Mouse (Mus musculus): ENCODE results near the gene B3gnt4. TPM values are rescaled to one million over a fixed set of nuclear protein-coding genes. Genes with fewer than 3 reads are reported as not detected.

The B3gnt4 gene
- polyA plus RNA-seq (2015; fragmentation: Nextera tagmentation; extraction: Ambion mirVana): 0.38 and 0.40 TPM in 2 replicates

DNA sequence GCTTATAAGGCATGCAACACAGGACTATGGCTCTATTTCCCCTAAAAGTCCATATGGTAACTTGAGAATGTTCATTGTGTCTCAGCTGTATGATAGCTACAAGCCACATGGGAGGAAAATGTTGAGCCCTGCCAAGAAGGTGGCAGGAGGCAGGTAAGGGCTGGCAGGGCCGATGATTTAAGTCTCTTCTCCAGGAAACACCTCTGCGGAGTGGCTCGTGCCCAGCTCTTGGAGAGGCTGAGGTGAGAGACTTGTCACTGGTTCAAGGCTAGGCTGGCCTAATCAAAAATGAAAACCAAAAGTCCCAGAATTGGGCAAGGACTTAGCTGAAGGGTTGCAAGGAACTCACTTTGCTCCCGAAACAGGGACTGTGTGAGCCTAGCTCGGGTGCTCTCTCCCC, at the start of gene B3gnt4:
Gene B3gnt4, plus strand, starts transcription at position 301 of the 400 bp plus-strand sequence.
- no peak within 1 kb of the TSS for H3K9ac ChIP-seq
- H3K4me1 ChIP-seq (replicated peaks): peaks cover 8% of the 10 kb centered on the region
- no peaks in the 10 kb centered on the region for H3K9me3 ChIP-seq
- WGBS: 87% methylated on average over 5 of the region's 5 CpGs
- ATAC-seq: no peak
- no peak within 1 kb of the TSS for H3K27ac ChIP-seq
- H3K27me3 ChIP-seq (replicated peaks): peaks cover 10% of the 10 kb centered on the region; the same call in 1 of the 2 replicates
- no peak within 1 kb of the TSS for H3K4me2 ChIP-seq (replicated peaks)
- H3K36me3 ChIP-seq: 0 out of 2 replicates have a peak, but pooled peaks cover 4% of the 10 kb centered on the region
- no peak within 1 kb of the TSS for H3K4me3 ChIP-seq (replicated peaks)

DNA sequence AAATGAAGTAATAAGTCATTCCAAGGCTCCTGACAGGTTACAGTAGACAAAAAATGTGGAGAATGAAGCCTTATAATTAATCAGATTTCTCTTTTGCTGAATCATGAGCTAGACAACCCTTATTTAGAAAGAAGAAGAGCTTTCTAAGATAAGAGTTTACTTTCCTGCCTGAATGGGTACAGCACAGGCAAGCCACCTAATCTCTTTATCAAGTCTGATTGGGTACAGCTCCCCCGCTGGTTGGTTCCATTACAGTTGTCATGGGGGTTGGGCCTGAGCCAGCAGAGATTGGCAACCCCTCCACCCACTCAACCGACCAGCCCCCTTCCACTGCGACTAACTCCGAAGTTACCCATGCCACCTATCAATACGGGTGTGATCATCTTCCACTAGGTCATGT, 48.8 kb upstream of the B3gnt4 start:
- ATAC-seq: no peak
- Histone ChIP-seq H3K9me3 (no peaks in the 10 kb centered on the region), H3K36me3 (no peaks in the 10 kb centered on the region), H3K27me3 (replicated peaks) (no peaks in the 10 kb centered on the region), H3K4me2 (replicated peaks) (no peak overlapping the region), H3K9ac (no peak overlapping the region), H3K27ac (no peak overlapping the region), H3K4me3 (replicated peaks) (no peak overlapping the region), H3K4me1 (replicated peaks) (no peaks in the 10 kb centered on the region)
- WGBS: 53% methylated on average over 5 of the region's 5 CpGs

DNA sequence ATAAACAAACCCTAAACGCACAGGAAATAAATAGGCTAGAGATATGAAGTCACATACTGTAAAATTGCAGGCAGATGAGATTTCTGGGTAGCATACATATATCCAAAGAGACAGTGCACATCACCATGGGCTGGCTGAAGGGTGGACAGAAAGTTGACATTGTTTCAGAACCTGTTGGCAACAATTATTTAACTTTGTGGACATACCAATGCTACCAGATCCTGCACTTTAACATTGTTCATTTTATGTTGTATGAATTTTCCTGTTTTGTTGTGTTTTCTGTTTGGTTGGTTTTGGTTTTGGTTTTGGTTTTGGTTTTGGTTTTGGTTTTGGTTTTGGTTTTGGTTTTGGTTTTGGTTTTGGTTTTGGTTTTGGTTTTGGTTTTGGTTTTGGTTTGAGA, 45.6 kb upstream of the B3gnt4 start:
- no peak overlapping the region for H3K9ac ChIP-seq
- no peaks in the 10 kb centered on the region for H3K27me3 ChIP-seq (replicated peaks)
- H3K9me3 ChIP-seq: no peaks in the 10 kb centered on the region
- WGBS: 79% methylated on average over 1 of the region's 1 CpGs
- no peak overlapping the region for H3K27ac ChIP-seq
- H3K36me3 ChIP-seq: no peaks in the 10 kb centered on the region
- H3K4me3 ChIP-seq (replicated peaks): no peak overlapping the region
- H3K4me1 ChIP-seq (replicated peaks): no peaks in the 10 kb centered on the region
- H3K4me2 ChIP-seq (replicated peaks): no peak overlapping the region
- ATAC-seq: no peak

DNA sequence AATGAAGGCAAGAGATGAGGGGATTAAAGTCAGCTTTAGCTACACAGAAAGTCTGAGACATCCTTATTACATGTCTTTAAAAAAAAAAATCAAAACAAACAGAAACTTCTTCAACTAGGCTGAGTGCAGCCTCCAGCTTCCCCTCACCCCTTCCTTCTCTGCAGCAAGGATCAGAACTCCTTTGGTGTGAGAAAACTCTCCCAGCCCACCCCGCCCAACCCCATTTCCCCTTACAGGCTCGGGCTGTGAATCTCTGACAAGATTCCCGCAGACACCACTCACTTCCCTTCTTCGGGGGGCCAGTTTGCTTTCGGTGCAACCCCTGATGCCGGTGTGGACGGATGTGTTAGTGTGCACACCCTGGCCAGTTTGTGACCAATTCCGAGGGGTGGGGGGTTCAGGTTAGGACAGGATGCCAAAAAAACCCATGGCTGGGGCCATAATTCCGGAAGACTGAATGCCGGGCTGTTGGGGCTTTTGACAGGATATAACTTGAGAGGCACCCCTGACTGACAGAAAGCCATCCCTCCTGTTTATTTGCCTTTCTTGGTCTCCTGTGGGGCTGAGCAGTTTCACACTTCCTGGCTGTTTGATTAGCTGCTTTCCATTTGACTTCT, 39.4 kb upstream of the B3gnt4 start:
- Histone ChIP-seq H3K27ac (no peak overlapping the region), H3K9ac (no peak overlapping the region), H3K36me3 (no peaks in the 10 kb centered on the region), H3K4me1 (replicated peaks) (no peaks in the 10 kb centered on the region), H3K27me3 (replicated peaks) (no peaks in the 10 kb centered on the region), H3K4me3 (replicated peaks) (0 out of 2 replicates have a peak overlapping the region, but pooled peaks have one; percentile 1), H3K9me3 (no peaks in the 10 kb centered on the region), H3K4me2 (replicated peaks) (peak overlapping the region; percentile 39)
- 7% methylated on average over 10 of the region's 10 CpGs for WGBS
- ATAC-seq: no peak

DNA sequence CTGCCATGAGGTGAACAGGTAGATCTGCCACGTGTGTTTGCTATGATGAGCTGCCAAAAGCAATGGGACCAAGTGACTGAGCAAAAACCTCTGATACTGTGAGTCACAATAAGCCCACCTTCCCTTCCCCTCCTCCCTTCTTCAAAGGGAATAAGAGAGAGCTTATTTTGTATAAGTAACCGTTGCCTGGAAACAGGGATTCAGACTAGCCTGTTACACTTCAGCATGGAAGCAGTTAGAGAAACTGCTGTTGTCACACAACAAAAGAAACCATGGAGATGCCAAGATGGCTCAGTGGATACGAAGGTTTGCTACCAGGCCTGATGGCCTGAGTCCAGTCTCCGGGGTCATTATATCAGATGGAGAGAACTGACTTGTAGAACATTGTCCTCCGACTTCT, 36.4 kb upstream of the B3gnt4 start:
- Histone ChIP-seq H3K4me3 (replicated peaks) (no peak overlapping the region), H3K36me3 (no peaks in the 10 kb centered on the region), H3K4me2 (replicated peaks) (no peak overlapping the region), H3K27me3 (replicated peaks) (no peaks in the 10 kb centered on the region), H3K9ac (no peak overlapping the region), H3K4me1 (replicated peaks) (no peaks in the 10 kb centered on the region), H3K27ac (no peak overlapping the region), H3K9me3 (no peaks in the 10 kb centered on the region)
- ATAC-seq: no peak
- 84% methylated on average over 5 of the region's 5 CpGs for WGBS

DNA sequence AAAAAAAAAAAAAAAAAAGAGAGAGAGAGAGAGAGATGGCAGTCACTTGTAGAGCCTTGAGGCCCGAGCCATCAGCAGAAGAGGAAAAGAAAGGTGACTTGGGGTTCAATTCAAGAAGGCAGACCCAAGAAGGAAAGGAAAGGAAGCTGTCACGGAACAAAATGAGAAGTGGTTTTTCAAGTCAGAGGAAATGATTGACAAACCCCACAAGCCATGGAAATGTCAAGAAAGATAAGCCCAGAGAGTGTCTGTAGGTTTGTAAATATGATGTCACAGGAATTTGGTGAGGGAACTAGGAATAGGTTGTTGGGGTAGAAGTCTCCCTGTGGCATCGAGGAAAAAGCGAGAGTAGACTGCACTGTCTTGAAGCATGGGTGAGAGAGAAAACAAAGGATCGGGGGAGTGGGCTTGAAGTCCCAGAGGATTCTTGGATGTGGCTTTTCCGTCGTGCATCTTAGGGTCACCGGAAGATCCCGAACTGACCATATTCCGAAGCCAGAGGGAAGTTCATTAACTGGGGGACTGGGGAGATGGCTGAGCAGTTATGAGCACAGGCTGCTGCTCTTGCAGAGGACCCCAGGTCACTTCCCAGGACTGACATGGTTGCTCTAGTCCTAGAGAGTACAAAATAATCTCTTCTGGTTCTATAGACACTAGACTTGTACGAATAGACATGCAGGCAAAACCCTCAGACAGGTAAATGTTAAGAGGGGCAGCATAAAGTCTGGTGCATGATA, 22.4 kb upstream of the B3gnt4 start:
- Histone ChIP-seq H3K9me3 (no peaks in the 10 kb centered on the region), H3K36me3 (no peaks in the 10 kb centered on the region), H3K4me2 (replicated peaks) (no peak overlapping the region), H3K27me3 (replicated peaks) (no peaks in the 10 kb centered on the region), H3K4me3 (replicated peaks) (no peak overlapping the region), H3K27ac (no peak overlapping the region), H3K9ac (no peak overlapping the region), H3K4me1 (replicated peaks) (0 out of 2 replicates have a peak, but pooled peaks cover 7% of the 10 kb centered on the region)
- ATAC-seq: no peak
- 80% methylated on average over 11 of the region's 11 CpGs for WGBS

DNA sequence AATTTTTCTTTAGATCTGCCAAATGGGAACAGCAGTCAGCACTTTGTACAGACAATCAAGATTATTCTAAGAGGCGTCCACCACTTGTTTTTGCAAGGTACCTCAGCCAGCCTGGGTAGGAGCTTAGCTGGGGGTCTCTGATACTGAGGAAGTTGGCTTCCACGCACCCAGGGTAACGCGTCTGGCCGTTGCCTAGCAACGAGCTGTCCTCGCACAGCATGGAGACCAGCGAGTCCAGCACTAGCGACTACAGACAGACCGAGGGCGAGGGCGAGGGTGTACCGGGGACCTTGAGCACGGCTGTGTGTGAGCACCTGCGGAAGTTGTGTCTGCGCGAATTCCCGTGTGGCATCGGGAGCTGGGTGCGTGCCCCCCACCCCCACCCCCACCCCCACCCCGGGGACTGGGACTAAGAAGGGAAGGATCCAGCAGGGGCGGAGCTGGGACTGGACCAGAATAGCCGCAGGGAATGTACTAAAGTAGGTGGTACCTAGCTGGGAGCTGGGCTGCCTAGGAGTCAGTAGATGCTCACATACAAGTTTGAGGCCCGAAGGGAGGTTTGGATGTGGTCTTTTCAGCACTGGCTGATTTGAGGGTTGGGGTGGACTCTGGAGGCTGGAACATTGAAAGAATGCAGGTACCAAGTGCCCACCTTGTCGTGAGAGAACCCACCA, 21.0 kb upstream of the B3gnt4 start, which contains the start of the genes Lrrc43 and Il31:
Gene Lrrc43, plus strand, starts transcription at position 194 of the 674 bp plus-strand sequence.
Gene Il31, minus strand, starts transcription at position 378 of the 674 bp plus-strand sequence.
- Histone ChIP-seq H3K36me3 (no peaks in the 10 kb centered on the region), H3K9me3 (no peaks in the 10 kb centered on the region), H3K9ac (no peak within 1 kb of the TSS), H3K27me3 (replicated peaks) (no peaks in the 10 kb centered on the region), H3K4me3 (replicated peaks) (no peak within 1 kb of the TSS), H3K27ac (no peak within 1 kb of the TSS), H3K4me1 (replicated peaks) (0 out of 2 replicates have a peak, but pooled peaks cover 7% of the 10 kb centered on the region), H3K4me2 (replicated peaks) (peak within 1 kb of the TSS; percentile 54)
- WGBS: 10% methylated on average over 25 of the region's 25 CpGs
- 0 out of 2 replicates have a peak, but pooled peaks have one; percentile 56 for ATAC-seq

DNA sequence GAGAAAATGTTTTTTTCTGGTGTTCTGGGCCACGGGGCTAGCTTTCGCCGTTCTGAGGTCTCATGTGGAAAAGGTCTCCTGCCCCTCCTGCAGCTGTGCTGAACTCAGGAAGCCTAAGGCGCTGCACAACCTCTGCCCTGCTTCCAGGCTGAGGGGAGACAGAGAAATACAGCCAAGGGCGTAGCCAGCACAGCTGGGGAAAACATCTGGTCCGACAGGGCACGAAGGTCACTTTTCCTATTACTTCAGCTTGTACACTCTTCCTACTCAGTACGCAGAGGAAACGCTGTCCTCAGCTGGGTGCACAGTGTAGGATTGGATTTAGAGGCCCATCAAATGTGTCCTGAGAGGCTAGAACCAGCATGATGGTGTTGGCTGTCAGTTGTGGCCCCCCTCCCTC, 20.3 kb upstream of the B3gnt4 start:
- no peaks in the 10 kb centered on the region for H3K36me3 ChIP-seq
- H3K4me1 ChIP-seq (replicated peaks): 0 out of 2 replicates have a peak, but pooled peaks cover 7% of the 10 kb centered on the region
- no peaks in the 10 kb centered on the region for H3K9me3 ChIP-seq
- no peaks in the 10 kb centered on the region for H3K27me3 ChIP-seq (replicated peaks)
- no peak overlapping the region for H3K4me2 ChIP-seq (replicated peaks)
- 47% methylated on average over 9 of the region's 9 CpGs for WGBS
- no peak overlapping the region for H3K27ac ChIP-seq
- no peak overlapping the region for H3K9ac ChIP-seq
- ATAC-seq: no peak
- no peak overlapping the region for H3K4me3 ChIP-seq (replicated peaks)

DNA sequence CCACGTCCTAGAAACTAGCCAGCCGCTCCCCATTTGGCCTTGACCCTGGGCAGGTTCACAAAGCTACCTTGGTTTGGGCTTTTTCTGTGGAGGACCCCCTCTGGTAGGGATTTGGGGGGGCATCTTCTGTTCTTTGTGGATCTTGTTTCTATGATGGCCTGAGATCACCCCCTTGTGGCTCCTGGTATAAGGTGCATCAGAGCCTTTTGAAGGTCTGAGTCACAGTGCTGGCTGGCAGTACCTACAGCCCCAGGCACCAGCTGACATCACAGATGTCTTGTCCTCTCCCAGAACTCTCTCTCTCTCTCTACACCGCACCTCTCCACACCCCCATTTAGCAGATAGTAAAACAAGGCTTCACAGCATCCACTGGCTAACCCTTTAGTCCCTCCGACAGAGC, 10.5 kb upstream of the B3gnt4 start:
- Histone ChIP-seq H3K4me3 (replicated peaks) (no peak overlapping the region), H3K9me3 (no peaks in the 10 kb centered on the region), H3K4me1 (replicated peaks) (peaks cover 9% of the 10 kb centered on the region; the same call in 1 of the 2 replicates), H3K27ac (no peak overlapping the region), H3K27me3 (replicated peaks) (no peaks in the 10 kb centered on the region), H3K4me2 (replicated peaks) (no peak overlapping the region), H3K36me3 (no peaks in the 10 kb centered on the region), H3K9ac (no peak overlapping the region)
- 43% methylated on average over 4 of the region's 4 CpGs for WGBS
- no peak for ATAC-seq

DNA sequence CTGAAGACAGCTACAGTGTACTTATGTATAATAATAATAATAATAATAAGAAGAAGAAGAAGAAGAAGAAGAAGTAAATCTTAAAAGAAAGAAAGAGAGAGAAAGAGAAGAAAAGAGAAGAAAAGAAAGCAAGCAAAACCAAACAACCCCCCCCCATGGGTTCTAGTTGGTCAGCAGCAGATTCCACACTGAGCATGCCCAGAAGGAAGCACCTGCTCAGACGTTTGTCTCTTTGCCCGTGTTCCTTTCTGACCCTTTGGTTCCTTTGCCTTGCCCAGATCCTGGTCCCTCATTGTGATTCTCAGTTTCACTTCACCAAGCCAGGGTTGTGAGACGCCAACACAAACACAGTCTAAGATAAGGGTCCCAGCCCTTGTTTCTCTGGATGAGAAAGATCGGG, 8.3 kb upstream of the B3gnt4 start:
- Histone ChIP-seq H3K27ac (no peak overlapping the region), H3K9me3 (no peaks in the 10 kb centered on the region)

DNA sequence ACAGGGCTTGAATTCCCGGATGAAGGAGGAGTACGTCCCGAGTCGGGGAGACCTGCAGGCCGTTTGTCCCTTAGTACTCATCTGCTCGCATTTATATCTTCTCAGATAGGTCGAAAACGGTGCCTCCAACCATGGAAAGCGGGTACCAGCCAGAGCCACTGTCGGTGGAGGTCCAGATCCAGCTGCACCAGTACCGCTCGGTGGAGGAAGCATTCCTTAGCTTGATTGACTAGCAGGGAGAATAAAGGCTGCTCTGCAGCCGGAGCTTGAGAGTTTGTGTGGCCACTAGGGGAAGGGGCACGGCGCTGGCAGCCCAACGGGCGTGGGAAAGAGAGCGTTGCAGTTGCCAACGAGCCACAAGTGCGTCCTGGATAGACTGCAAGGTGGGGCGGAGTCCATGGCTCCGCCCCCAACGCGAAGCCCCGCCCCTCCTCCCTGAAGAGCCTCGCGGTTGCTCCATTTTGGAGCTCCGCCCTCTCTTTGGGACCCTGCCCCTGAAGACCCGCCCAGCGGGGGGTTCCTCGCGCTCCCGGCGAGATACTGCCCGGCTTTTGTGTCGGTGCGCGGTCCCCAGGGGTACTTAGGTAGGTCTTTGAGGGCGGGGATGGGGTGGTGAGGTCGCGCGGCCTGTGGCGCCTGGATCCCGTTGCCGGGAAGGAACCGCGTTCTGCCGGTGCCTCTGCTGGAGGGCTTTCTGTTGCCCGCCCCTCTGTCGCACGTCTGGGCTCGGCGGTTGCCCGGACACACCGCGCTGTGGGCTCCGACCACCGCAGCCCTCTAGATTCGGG, 2.1 kb upstream of the B3gnt4 start:
- WGBS: 1% methylated on average over 58 of the region's 59 CpGs
- peak; percentile 96 for ATAC-seq
- no peaks in the 10 kb centered on the region for H3K9me3 ChIP-seq
- H3K36me3 ChIP-seq: no peaks in the 10 kb centered on the region
- peak overlapping the region; percentile 93 for H3K4me2 ChIP-seq (replicated peaks)
- no peak overlapping the region for H3K27ac ChIP-seq
- H3K4me1 ChIP-seq (replicated peaks): peaks cover 8% of the 10 kb centered on the region
- peak overlapping the region; percentile 41 for H3K9ac ChIP-seq
- H3K27me3 ChIP-seq (replicated peaks): peaks cover 13% of the 10 kb centered on the region; the same call in 1 of the 2 replicates
- peak overlapping the region; percentile 62 for H3K4me3 ChIP-seq (replicated peaks)

More for the DNA sequence above, 8.3 kb upstream of the B3gnt4 start:
- WGBS: 72% methylated on average over 4 of the region's 4 CpGs
- Histone ChIP-seq H3K4me1 (replicated peaks) (peaks cover 9% of the 10 kb centered on the region; the same call in 1 of the 2 replicates), H3K27me3 (replicated peaks) (0 out of 2 replicates have a peak, but pooled peaks cover 4% of the 10 kb centered on the region), H3K36me3 (no peaks in the 10 kb centered on the region), H3K4me2 (replicated peaks) (no peak overlapping the region), H3K4me3 (replicated peaks) (no peak overlapping the region), H3K9ac (no peak overlapping the region)
- ATAC-seq: no peak

All from intestine, embryonic 15.5 days (tissue).